Mouse (Mus musculus) layer of hippocampus, adult 9-10 months (tissue): ENCODE results near the gene Glb1l.

Experiments used
- DNase-seq: peaks from one replicate; pipeline ENCODE4 v3.0.0; 2022; ENCODE audit warnings: low spot score

Glb1l gene

GRCm38 (mm10) chr1:75192452-75192851, 18.2 kb downstream of the Glb1l start:
- DNase-seq: no peak

- peak; percentile 94 for DNase-seq
Measured at GRCm38 (mm10) chr1:75191622-75192402, 18.8 kb downstream of the Glb1l start, which contains the start of the genes Ankzf1 and Atg9a. Gene Ankzf1 (plus strand): TSS chr1:75192151. Gene Atg9a (minus strand): TSS chr1:75192196.

GRCm38 (mm10) chr1:75191258-75191621, 19.4 kb downstream of the Glb1l start:
- no peak for DNase-seq

- no peak for DNase-seq
Measured at GRCm38 (mm10) chr1:75190577-75190976, 20.0 kb downstream of the Glb1l start.

- no peak for DNase-seq
Measured at GRCm38 (mm10) chr1:75187914-75188483, 22.6 kb downstream of the Glb1l start.

GRCm38 (mm10) chr1:75187126-75187525, 23.5 kb downstream of the Glb1l start:
- DNase-seq: no peak

- DNase-seq: no peak
Measured at GRCm38 (mm10) chr1:75185495-75185894, 25.1 kb downstream of the Glb1l start.

- DNase-seq: no peak
Measured at GRCm38 (mm10) chr1:75182160-75182559, 28.5 kb downstream of the Glb1l start.

GRCm38 (mm10) chr1:75181377-75181870, 29.2 kb downstream of the Glb1l start:
- DNase-seq: no peak

GRCm38 (mm10) chr1:75180741-75181140, 29.9 kb downstream of the Glb1l start:
- DNase-seq: no peak

GRCm38 (mm10) chr1:75180105-75180590, 30.5 kb downstream of the Glb1l start, which contains the start of gene Abcb6:
Gene Abcb6 (minus strand): TSS chr1:75180392.
- DNase-seq: peak; percentile 73

- no peak for DNase-seq
Measured at GRCm38 (mm10) chr1:75179334-75180104, 31.1 kb downstream of the Glb1l start.

- peak; percentile 82 for DNase-seq
Measured at GRCm38 (mm10) chr1:75168472-75169464, 41.8 kb downstream of the Glb1l start, which contains the start of gene Zfand2b. Gene Zfand2b (plus strand): TSS chr1:75168646.

- DNase-seq: no peak
Measured at GRCm38 (mm10) chr1:75168093-75168471, 42.5 kb downstream of the Glb1l start.

GRCm38 (mm10) chr1:75160256-75160617, 50.4 kb downstream of the Glb1l start:
- no peak for DNase-seq

- DNase-seq: no peak
Measured at GRCm38 (mm10) chr1:75159540-75160255, 50.9 kb downstream of the Glb1l start.

GRCm38 (mm10) chr1:75158990-75159389, 51.6 kb downstream of the Glb1l start:
- DNase-seq: no peak

- DNase-seq: no peak
Measured at GRCm38 (mm10) chr1:75155837-75156236, 54.8 kb downstream of the Glb1l start.

- DNase-seq: no peak
Measured at GRCm38 (mm10) chr1:75148727-75149126, 61.9 kb downstream of the Glb1l start.
